In genomic region chr5:74971418-74971817, GRCm38 (mm10) we compare ENCODE assay signal across 25 mouse cellular contexts.
DNase-seq lines count a peak whose midpoint lies in the region; ATAC-seq lines count a peak whose summit lies in the region.
"Had no signal": no experiment of that assay in that cellular context is flagged by ENCODE, and none has a peak within 500 bp of the region (broad histone marks: within the 10 kb centered on the region; RNA-seq: fewer than 3 reads in every experiment).

No protein-coding gene starts in this region.

- intact Hi-C loops in heart, postnatal 25 days (cut with DNase I): loop anchor here (5.0 kb wide), 1 partner anchor 71 kb away; the partner anchor contains the start of gene Chic2

- H3K4me3 ChIP-seq in heart, embryonic 11.5 days (ENCODE audit: low read depth, low read length): no peak overlapping the region
- H3K4me3 ChIP-seq: embryonic facial prominence, embryonic 12.5 days; layer of hippocampus, adult 2 months; limb, embryonic 13.5 days; lung, embryonic 15.5 days; midbrain, embryonic 10.5 days had no signal

- H3K27me3 ChIP-seq in heart, embryonic 11.5 days (ENCODE audit: control insufficient read depth, insufficient read depth, low read length): no peaks in the 10 kb centered on the region
- H3K27me3 ChIP-seq: embryonic facial prominence, embryonic 12.5 days; limb, embryonic 13.5 days; lung, embryonic 15.5 days; Patski had no signal

- no peaks in the 10 kb centered on the region for H3K9me3 ChIP-seq in heart, embryonic 11.5 days (replicated peaks; ENCODE audit: control insufficient read depth, low read length)
- H3K9me3 ChIP-seq: embryonic facial prominence, embryonic 12.5 days; limb, embryonic 13.5 days; lung, embryonic 15.5 days; midbrain, embryonic 10.5 days had no signal

- H3K9ac ChIP-seq in heart, embryonic 11.5 days (ENCODE audit: low read depth, low read length): no peak overlapping the region
- H3K9ac ChIP-seq: embryonic facial prominence, embryonic 12.5 days; hindbrain, embryonic 14.5 days; limb, embryonic 13.5 days; lung, embryonic 15.5 days had no signal

- peaks cover 13% of the 10 kb centered on the region for H3K4me1 ChIP-seq in heart, embryonic 11.5 days (ENCODE audit: control insufficient read depth, insufficient read depth, low read length)

- WGBS in heart, embryonic 11.5 days (ENCODE audit: insufficient replicate concordance): 77% methylated on average over 7 of the region's 7 CpGs

- no peak overlapping the region for H3K27ac ChIP-seq in heart, embryonic 11.5 days (ENCODE audit: low read depth, low read length)
- H3K27ac ChIP-seq: embryonic facial prominence, embryonic 12.5 days; hindbrain, embryonic 14.5 days; layer of hippocampus, adult 2 months; limb, embryonic 13.5 days; lung, embryonic 15.5 days; midbrain, embryonic 10.5 days; stomach, postnatal 0 days had no signal

- DNase-seq in embryo, embryonic 11 days: peak; percentile 19
- no peak for DNase-seq in embryo, embryonic 10.5 days (ENCODE audit: low spot score)
- peak; percentile 44 to 63 for DNase-seq in heart, adult 18-20 months
- peak; percentile 14 for DNase-seq in kidney, adult 9 months
- no peak for DNase-seq in kidney, adult 18-20 months
- DNase-seq in heart, postnatal 25 days (ENCODE audit: low spot score): peak; percentile 9
- DNase-seq in thymus, adult 18-20 months: no peak
- DNase-seq: adrenal gland, postnatal 10 days; cerebellum, adult 8-10 months; cerebellum, postnatal 25 days; thymus, adult 2 months; thymus, postnatal 36 days had no signal

- H3K36me3 ChIP-seq in heart, embryonic 11.5 days (ENCODE audit: control insufficient read depth, insufficient read depth, low read length): no peaks in the 10 kb centered on the region
- H3K36me3 ChIP-seq: embryonic facial prominence, embryonic 12.5 days; limb, embryonic 13.5 days; lung, embryonic 15.5 days; midbrain, embryonic 10.5 days had no signal

- no peak overlapping the region for H3K4me2 ChIP-seq in heart, embryonic 11.5 days
- H3K4me2 ChIP-seq: embryonic facial prominence, embryonic 12.5 days; hindbrain, embryonic 14.5 days; limb, embryonic 13.5 days; liver, embryonic 11.5 days; lung, embryonic 15.5 days had no signal

- ATAC-seq in heart, embryonic 11.5 days (replicated peaks; ENCODE audit: insufficient number of reproducible peaks, low FRiP score, low TSS enrichment): no peak
- ATAC-seq: forebrain, embryonic 14.5 days; intestine, postnatal 0 days; midbrain, embryonic 16.5 days; Patski had no signal

Comparison
In these comparisons a context has a peak if more than half of its experiments do, and no peak if none do; other contexts are left out.
1. DNase-seq: peak in embryo, embryonic 11 days (single experiment), heart, adult 18-20 months (2 of 2), kidney, adult 9 months (single experiment) and heart, postnatal 25 days (single experiment); none in embryo, embryonic 10.5 days (single experiment), kidney, adult 18-20 months (single experiment) and thymus, adult 18-20 months (0 of 2).